Mouse (Mus musculus): ENCODE data around the gene Dcst2. TPM values are rescaled to one million over a fixed set of nuclear protein-coding genes. Genes with fewer than 3 reads are reported as not detected.

Gene Dcst2
- 0.15 and 0.43 TPM in 2 replicates for polyA plus RNA-seq (2012; rRNA removed)

GRCm38 (mm10) chr3:89361675-89362074, at the start of gene Dcst2:
TSS of gene Dcst2 (plus strand) at chr3:89361975.
- Histone ChIP-seq H3K4me3 (ENCODE audit: extremely low read depth, insufficient read depth, insufficient read length) (no peak within 1 kb of the TSS), H3K36me3 (ENCODE audit: control insufficient read depth, insufficient read depth, low read length) (no peaks in the 10 kb centered on the region), H3K27ac (ENCODE audit: insufficient read depth, low read length) (no peak within 1 kb of the TSS), H3K4me1 (ENCODE audit: control insufficient read depth, insufficient read depth, insufficient read length) (peaks cover 3% of the 10 kb centered on the region; the same call in 1 of the 2 replicates), H3K27me3 (ENCODE audit: control insufficient read depth, insufficient read depth, low read length) (no peaks in the 10 kb centered on the region)
- no peak for DNase-seq (ENCODE audit: low read depth in 1 of 2, low spot score in 2 of 2)
- 85% methylated on average over 7 of the region's 7 CpGs for WGBS
- TF ChIP-seq POLR2A (IDR thresholded peaks at IDR 0.05; ENCODE audit: low read depth, low read length): no peak
- TF ChIP-seq CTCF (IDR thresholded peaks at IDR 0.05; ENCODE audit: extremely low read depth, insufficient read depth, insufficient read length, insufficient replicate concordance): no peak

- WGBS: 63% methylated on average over 5 of the region's 5 CpGs
- DNase-seq (ENCODE audit: low read depth in 1 of 2, low spot score in 2 of 2): no peak
- Histone ChIP-seq H3K27me3 (ENCODE audit: control insufficient read depth, insufficient read depth, low read length) (peaks cover 8% of the 10 kb centered on the region), H3K27ac (ENCODE audit: insufficient read depth, low read length) (no peak overlapping the region), H3K4me1 (ENCODE audit: control insufficient read depth, insufficient read depth, insufficient read length) (peaks cover 8% of the 10 kb centered on the region), H3K4me3 (ENCODE audit: extremely low read depth, insufficient read depth, insufficient read length) (no peak overlapping the region), H3K36me3 (ENCODE audit: control insufficient read depth, insufficient read depth, low read length) (no peaks in the 10 kb centered on the region)
- TF ChIP-seq POLR2A (IDR thresholded peaks at IDR 0.05; ENCODE audit: low read depth, low read length): no peak
These were observed 47.4 kb upstream of the Dcst2 start for GRCm38 (mm10) chr3:89314340-89314739.

DNA sequence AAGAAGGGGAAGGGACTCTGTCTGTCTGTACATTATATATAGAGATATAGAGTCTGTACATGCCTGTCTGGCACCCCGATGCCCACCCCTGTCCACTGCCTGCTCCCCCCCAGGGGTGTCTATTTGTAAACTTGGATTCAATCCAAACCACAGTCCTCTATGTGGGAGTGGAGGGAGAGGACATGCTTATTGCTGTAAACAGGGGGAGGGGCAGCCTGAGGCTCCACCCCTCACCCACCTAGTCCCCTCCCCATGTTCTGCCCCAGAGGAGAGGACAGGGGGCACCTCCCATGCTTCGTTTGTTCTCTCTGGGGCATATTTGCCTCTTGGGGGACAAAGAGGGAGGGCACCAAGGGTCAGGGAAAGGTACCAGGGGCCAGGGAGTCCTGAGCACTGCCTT, 47.0 kb upstream of the Dcst2 start:
- 50% methylated on average over 2 of the region's 2 CpGs for WGBS
- DNase-seq (ENCODE audit: low read depth in 1 of 2, low spot score in 2 of 2): no peak
- Histone ChIP-seq H3K36me3 (ENCODE audit: control insufficient read depth, insufficient read depth, low read length) (no peaks in the 10 kb centered on the region), H3K27ac (ENCODE audit: insufficient read depth, low read length) (no peak overlapping the region), H3K4me3 (ENCODE audit: extremely low read depth, insufficient read depth, insufficient read length) (no peak overlapping the region), H3K4me1 (ENCODE audit: control insufficient read depth, insufficient read depth, insufficient read length) (peaks cover 12% of the 10 kb centered on the region), H3K27me3 (ENCODE audit: control insufficient read depth, insufficient read depth, low read length) (peaks cover 12% of the 10 kb centered on the region)
- TF ChIP-seq POLR2A (IDR thresholded peaks at IDR 0.05; ENCODE audit: low read depth, low read length): no peak
- TF ChIP-seq CTCF (IDR thresholded peaks at IDR 0.05; ENCODE audit: extremely low read depth, insufficient read depth, insufficient read length, insufficient replicate concordance): no peak

- Histone ChIP-seq H3K4me1 (ENCODE audit: control insufficient read depth, insufficient read depth, insufficient read length) (peaks cover 13% of the 10 kb centered on the region), H3K4me3 (ENCODE audit: extremely low read depth, insufficient read depth, insufficient read length) (no peak overlapping the region), H3K36me3 (ENCODE audit: control insufficient read depth, insufficient read depth, low read length) (no peaks in the 10 kb centered on the region), H3K27ac (ENCODE audit: insufficient read depth, low read length) (no peak overlapping the region), H3K27me3 (ENCODE audit: control insufficient read depth, insufficient read depth, low read length) (peaks cover 17% of the 10 kb centered on the region)
- TF ChIP-seq POLR2A (IDR thresholded peaks at IDR 0.05; ENCODE audit: low read depth, low read length) (no peak), CTCF (IDR thresholded peaks at IDR 0.05; ENCODE audit: extremely low read depth, insufficient read depth, insufficient read length, insufficient replicate concordance) (peak; percentile 94)
- DNase-seq (ENCODE audit: low read depth in 1 of 2, low spot score in 2 of 2): peak in 1 of 2 experiments; percentile 51
- 8% methylated on average over 26 of the region's 26 CpGs for WGBS
These were observed 46.4 kb upstream of the Dcst2 start for GRCm38 (mm10) chr3:89315195-89315929.

GRCm38 (mm10) chr3:89315930-89316831, 45.6 kb upstream of the Dcst2 start:
- Histone ChIP-seq H3K27ac (ENCODE audit: insufficient read depth, low read length) (no peak overlapping the region), H3K4me1 (ENCODE audit: control insufficient read depth, insufficient read depth, insufficient read length) (peaks cover 21% of the 10 kb centered on the region), H3K27me3 (ENCODE audit: control insufficient read depth, insufficient read depth, low read length) (peaks cover 25% of the 10 kb centered on the region), H3K36me3 (ENCODE audit: control insufficient read depth, insufficient read depth, low read length) (no peaks in the 10 kb centered on the region), H3K4me3 (ENCODE audit: extremely low read depth, insufficient read depth, insufficient read length) (no peak overlapping the region)
- TF ChIP-seq CTCF (IDR thresholded peaks at IDR 0.05; ENCODE audit: extremely low read depth, insufficient read depth, insufficient read length, insufficient replicate concordance) (no peak), POLR2A (IDR thresholded peaks at IDR 0.05; ENCODE audit: low read depth, low read length) (no peak)
- DNase-seq (ENCODE audit: low read depth in 1 of 2, low spot score in 2 of 2): no peak
- 16% methylated on average over 40 of the region's 40 CpGs for WGBS

GRCm38 (mm10) chr3:89316833-89317232, 44.9 kb upstream of the Dcst2 start:
- H3K4me1 ChIP-seq (ENCODE audit: control insufficient read depth, insufficient read depth, insufficient read length): peaks cover 26% of the 10 kb centered on the region
- H3K27me3 ChIP-seq (ENCODE audit: control insufficient read depth, insufficient read depth, low read length): peaks cover 31% of the 10 kb centered on the region
- 1% methylated on average over 4 of the region's 4 CpGs for WGBS

More at GRCm38 (mm10) chr3:89316833-89317232, 44.9 kb upstream of the Dcst2 start:
- TF ChIP-seq CTCF (IDR thresholded peaks at IDR 0.05; ENCODE audit: extremely low read depth, insufficient read depth, insufficient read length, insufficient replicate concordance) (peak; percentile 80; the same call in 1 of the 2 replicates), POLR2A (IDR thresholded peaks at IDR 0.05; ENCODE audit: low read depth, low read length) (no peak)
- no peak overlapping the region for H3K4me3 ChIP-seq (ENCODE audit: extremely low read depth, insufficient read depth, insufficient read length)
- no peaks in the 10 kb centered on the region for H3K36me3 ChIP-seq (ENCODE audit: control insufficient read depth, insufficient read depth, low read length)
- peak in 1 of 2 experiments; percentile 74 for DNase-seq (ENCODE audit: low read depth in 1 of 2, low spot score in 2 of 2)
- H3K27ac ChIP-seq (ENCODE audit: insufficient read depth, low read length): no peak overlapping the region
